Mouse (Mus musculus): ENCODE measurements at regions not wholly inside any gene's neighbourhood (a gene's known extent, or its start where the extent isn't known, plus 50 kb on each side); places are given as distances from the start of the nearest gene placed in this dataset.

DNA sequence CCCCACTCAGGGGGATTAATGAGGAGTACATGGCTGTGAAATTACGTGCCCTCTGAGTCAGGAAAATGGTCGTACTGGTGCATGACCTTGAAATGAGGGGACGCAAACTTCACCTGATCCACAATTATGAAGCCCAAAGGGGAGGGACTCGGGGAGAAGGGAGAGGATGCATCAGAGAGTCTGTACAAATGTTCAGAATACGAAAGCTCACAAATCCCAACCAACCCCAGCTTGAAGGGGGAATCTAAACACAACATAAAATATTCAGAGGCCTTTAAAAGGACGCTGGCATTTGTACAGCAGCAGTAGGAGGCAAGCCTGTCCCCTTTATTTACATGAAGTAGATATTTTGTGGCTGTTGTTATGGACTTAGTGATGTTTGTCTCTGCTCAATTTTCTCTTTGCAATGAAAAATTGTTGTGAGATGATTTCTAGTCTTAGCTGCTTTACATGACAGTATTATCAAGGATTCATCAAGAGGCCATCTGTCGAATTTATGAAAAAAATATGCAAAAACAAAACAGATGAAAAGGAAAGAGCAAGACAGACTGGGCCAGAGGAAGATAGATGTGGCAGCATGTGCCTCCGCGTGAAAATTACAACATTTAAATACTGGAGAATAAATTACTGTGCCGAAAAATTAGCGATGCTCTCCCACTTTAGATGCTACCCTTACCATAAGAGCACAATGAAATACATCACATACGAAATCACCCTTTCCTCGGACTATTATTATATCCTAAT is 695.3 kb downstream of the 1700064H15Rik start:
- TF ChIP-seq CTCF (IDR thresholded peaks at IDR 0.05; ENCODE audit: borderline replicate concordance, control insufficient read depth, extremely low read depth, insufficient read depth, low read length, poor library complexity) (no peak), POLR2A (IDR thresholded peaks at IDR 0.05; ENCODE audit: control insufficient read depth, extremely low read depth, insufficient read depth, low read length, poor library complexity) (no peak)

Data from thymus, adult 2 months (tissue).